Mouse (Mus musculus) megakaryocyte, embryonic 14.5 days (primary cell): ENCODE measurements around the gene Mgea5. TPM values are rescaled to one million over a fixed set of nuclear protein-coding genes. Genes with fewer than 3 reads are reported as not detected.

Experiments used
- H3K27me3 ChIP-seq: replicated peaks from 2 replicates; pipeline ENCODE3; 2012; ENCODE audit warnings: inconsistent platforms
- H3K36me3 ChIP-seq: replicated peaks from 2 replicates; pipeline ENCODE3; 2012; ENCODE audit warnings: low read length, inconsistent platforms, mixed read lengths
- H3K4me1 ChIP-seq: 2 replicates; pipeline ENCODE4 v1.6.1; 2012; ENCODE audit warnings: inconsistent platforms
- H3K4me3 ChIP-seq: replicated peaks from 2 replicates; pipeline ENCODE3; 2012; ENCODE audit warnings: moderate library complexity, mild to moderate bottlenecking, inconsistent platforms
- H3K9me3 ChIP-seq: 2 replicates; pipeline ENCODE4 v1.6.1; 2012; ENCODE audit warnings: inconsistent platforms
- FLI1 ChIP-seq: IDR thresholded peaks from 2 replicates; pipeline ENCODE4 v1.6.1; 2012; ENCODE audit warnings: low read length, inconsistent platforms, mixed read lengths
- GATA1 ChIP-seq: IDR thresholded peaks from 3 replicates; pipeline ENCODE4 v1.6.1; 2012; ENCODE audit warnings: mixed read lengths, low read length, inconsistent platforms, borderline replicate concordance
- polyA plus RNA-seq: library from polyadenylated mRNA; stranded (reverse); fragments of >175 nt; gene quantifications from 2 replicates; pipeline ENCODE4 v1.2.3, GENCODE M21; 2012; ENCODE audit warnings: low replicate concordance; ENCODE audit not compliant: insufficient read depth

The Mgea5 gene
- polyA plus RNA-seq, 1 experiment: 9.8 TPM

DNA sequence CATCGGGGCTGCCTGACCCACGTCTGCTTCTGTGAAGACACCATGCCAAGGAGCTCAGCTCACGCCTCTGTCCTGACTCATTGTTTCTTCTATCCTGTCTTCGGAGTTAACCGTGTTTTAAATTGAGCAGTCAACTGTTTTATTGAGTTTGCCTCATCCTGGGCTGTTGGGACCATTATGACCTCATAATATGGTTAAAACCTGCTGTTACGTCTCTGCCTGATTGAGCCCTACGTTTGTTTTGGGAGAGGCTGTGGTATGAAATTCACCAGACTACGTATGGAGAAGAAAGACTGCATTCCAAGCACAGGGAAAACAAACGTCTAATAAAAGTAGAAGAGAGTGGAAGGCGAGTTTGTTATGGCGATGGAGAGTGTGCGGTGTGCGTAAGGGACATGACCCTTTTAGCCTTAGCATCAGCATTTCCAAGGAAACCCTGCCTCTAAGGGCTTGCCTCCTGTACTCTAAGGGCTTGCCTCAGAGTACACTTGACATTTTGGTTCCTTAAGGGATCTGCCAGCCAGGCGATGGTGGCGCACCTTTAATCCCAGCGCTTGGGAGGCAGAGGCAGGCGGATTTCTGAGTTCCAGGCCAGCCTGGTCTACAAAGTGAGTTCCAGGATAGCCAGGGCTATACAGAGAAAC is 418 bp upstream of the Mgea5 start:
- Histone ChIP-seq H3K36me3 (peaks cover 26% of the 10 kb centered on the region), H3K9me3 (no peaks in the 10 kb centered on the region), H3K4me3 (peak overlapping the region; percentile 94), H3K4me1 (peaks cover 51% of the 10 kb centered on the region), H3K27me3 (no peaks in the 10 kb centered on the region)
- TF ChIP-seq GATA1: no peak
- TF ChIP-seq FLI1: no peak

DNA sequence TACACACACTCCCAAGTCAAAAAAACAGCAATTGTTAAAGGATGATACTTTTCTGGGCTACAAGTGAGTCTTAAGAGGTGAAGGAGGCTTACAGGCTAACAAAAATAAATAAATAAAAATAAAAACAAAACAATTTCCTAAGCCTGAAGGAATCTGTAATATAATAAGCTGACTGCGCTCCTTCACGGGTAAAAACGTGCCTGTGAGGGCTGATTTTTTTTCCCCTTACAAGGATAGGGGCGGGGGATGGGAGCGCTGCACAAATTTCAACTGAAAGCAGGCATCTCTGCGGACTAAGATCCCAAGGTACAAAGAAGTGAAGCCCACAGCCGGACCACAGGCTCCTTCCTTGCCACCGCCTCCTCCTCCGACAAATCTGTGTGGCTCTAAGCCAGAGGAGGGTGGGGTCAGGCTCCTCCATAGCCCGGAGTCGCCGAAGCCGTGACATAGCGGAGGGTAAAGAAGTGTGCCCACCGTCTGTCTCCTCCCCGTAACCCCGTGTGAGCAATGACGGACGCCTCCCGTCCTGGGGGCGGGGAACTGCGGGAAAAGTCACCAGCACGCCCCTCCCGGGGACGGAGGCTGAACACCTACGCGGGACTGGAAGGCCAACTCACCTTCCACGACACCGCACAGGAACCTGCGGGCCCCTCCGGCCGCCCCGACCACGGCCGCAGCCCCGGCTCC is 1.2 kb downstream of the Mgea5 start:
- H3K27me3 ChIP-seq: no peaks in the 10 kb centered on the region
- TF ChIP-seq GATA1: no peak
- no peak for TF ChIP-seq FLI1
- peaks cover 56% of the 10 kb centered on the region for H3K4me1 ChIP-seq
- no peaks in the 10 kb centered on the region for H3K9me3 ChIP-seq
- peak overlapping the region; percentile 94 for H3K4me3 ChIP-seq
- peaks cover 42% of the 10 kb centered on the region for H3K36me3 ChIP-seq

DNA sequence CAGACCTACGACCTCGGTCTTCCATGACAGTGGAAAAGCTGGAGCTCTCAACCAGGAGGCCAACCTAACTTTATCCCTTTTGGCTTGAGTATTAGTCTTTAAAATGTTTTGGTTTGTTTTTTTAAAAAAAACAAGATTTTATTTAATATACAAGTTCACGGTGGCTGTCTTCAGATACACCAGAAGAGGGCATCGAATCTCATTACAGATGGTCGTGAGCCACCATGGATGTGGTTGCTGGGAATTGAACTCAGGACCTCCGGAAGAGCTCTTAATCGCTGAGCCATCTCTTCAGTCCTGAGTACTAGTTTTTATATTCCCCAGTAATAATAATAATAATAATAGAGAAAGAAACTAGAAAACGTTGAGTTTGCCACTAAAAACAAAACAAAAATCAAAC is 2.0 kb downstream of the Mgea5 start:
- H3K36me3 ChIP-seq: peaks cover 50% of the 10 kb centered on the region
- peak overlapping the region; percentile 94 for H3K4me3 ChIP-seq

DNA sequence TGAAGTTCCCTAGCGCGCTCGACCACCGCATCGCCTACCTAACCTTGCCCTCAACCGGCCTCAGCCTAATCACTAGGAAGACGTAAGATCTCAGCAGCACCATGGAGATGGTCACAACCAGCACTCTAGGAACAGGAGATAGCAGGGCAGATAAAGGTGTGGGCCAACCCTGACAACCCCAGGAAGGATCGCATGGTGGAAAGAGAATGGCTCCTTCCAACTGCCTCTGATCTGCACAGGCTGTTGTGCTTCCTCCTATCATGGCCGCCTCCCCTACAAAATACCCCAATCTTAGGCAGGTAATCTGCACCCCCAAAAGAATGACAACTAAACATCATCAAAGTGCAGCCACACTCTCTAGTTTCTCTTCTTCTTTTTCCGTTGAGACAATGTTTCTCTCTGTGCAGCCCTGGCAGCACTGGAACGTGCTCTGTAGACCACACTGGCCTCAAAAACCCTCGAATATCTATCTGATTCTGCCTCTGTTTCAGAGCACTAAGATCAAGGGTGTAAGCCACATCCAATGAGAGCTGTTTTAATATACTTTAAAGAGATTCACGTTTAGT is 3.2 kb downstream of the Mgea5 start:
- Histone ChIP-seq H3K9me3 (no peaks in the 10 kb centered on the region), H3K27me3 (no peaks in the 10 kb centered on the region), H3K36me3 (peaks cover 62% of the 10 kb centered on the region), H3K4me3 (peak overlapping the region; percentile 94), H3K4me1 (peaks cover 46% of the 10 kb centered on the region)
- no peak for TF ChIP-seq GATA1
- no peak for TF ChIP-seq FLI1

More for the DNA sequence above, 2.0 kb downstream of the Mgea5 start:
- Histone ChIP-seq H3K9me3 (no peaks in the 10 kb centered on the region), H3K27me3 (no peaks in the 10 kb centered on the region), H3K4me1 (peaks cover 52% of the 10 kb centered on the region)
- no peak for TF ChIP-seq FLI1
- TF ChIP-seq GATA1: no peak

DNA sequence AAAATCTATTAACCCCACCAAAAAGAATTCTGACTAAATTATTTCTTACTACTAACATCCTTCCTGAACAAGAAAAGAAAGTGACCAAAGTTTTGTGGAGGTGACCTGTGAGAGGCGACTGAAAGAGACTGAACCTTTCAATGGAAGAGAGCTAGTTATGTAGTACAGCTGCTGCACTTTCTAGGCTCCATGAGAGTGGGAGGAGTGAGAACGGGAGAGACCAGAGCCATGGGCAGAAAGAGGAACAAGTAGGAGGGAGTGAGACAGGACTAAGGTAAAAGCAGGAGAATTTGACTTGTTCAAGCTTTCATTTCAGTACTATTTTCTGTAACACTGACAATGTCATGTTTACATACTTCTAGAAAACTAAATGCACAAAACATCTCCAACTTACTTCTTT is 8.2 kb downstream of the Mgea5 start:
- TF ChIP-seq FLI1: no peak
- TF ChIP-seq GATA1: no peak
- peaks cover 51% of the 10 kb centered on the region for H3K4me1 ChIP-seq
- H3K27me3 ChIP-seq: no peaks in the 10 kb centered on the region
- no peak overlapping the region for H3K4me3 ChIP-seq
- no peaks in the 10 kb centered on the region for H3K9me3 ChIP-seq
- peaks cover 98% of the 10 kb centered on the region for H3K36me3 ChIP-seq

DNA sequence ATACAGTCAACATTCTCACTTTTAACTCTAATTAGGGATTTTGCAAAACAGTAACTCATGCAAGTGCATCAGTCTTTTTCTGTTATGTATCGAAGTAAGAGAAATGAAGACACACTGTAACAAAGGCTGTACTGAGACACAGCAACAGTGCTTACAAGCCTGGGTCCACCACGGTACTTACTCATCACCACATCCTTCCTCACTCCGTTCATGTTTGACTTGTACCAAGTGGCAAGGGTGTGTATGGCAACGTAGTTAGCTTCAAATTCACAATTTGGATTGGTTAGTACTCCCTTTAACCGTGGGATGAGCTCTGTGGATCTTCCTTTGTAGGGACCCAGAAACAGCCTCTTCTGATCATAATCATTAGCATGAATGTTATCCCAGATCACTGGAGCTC is 12.1 kb downstream of the Mgea5 start:
- Histone ChIP-seq H3K36me3 (peaks cover 98% of the 10 kb centered on the region), H3K4me1 (peaks cover 34% of the 10 kb centered on the region), H3K4me3 (no peak overlapping the region), H3K27me3 (no peaks in the 10 kb centered on the region), H3K9me3 (no peaks in the 10 kb centered on the region)
- TF ChIP-seq GATA1 (no peak), FLI1 (no peak)

DNA sequence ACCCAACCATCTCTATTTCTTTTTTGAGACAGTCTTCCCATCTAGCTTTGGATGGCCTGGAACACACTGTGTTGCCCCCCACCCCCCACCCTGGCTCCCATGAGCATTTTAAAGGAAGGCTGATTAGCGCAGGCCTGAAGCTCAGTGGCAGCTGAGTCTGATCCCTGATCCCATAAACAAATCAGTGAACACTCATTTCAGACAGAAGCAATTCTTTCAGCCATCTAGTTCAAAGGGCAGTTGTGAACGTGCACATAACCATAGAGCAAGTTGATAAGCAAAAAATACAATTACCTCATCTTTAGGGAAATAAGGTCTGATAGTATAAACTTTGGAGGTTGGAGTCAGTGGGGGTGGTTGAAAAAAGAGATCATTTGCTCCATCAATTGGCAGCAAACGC is 22.8 kb downstream of the Mgea5 start:
- no peaks in the 10 kb centered on the region for H3K9me3 ChIP-seq
- TF ChIP-seq FLI1: no peak
- no peak for TF ChIP-seq GATA1
- H3K27me3 ChIP-seq: no peaks in the 10 kb centered on the region
- peaks cover 95% of the 10 kb centered on the region for H3K36me3 ChIP-seq
- no peak overlapping the region for H3K4me3 ChIP-seq
- 0 out of 2 replicates have a peak, but pooled peaks cover 4% of the 10 kb centered on the region for H3K4me1 ChIP-seq

DNA sequence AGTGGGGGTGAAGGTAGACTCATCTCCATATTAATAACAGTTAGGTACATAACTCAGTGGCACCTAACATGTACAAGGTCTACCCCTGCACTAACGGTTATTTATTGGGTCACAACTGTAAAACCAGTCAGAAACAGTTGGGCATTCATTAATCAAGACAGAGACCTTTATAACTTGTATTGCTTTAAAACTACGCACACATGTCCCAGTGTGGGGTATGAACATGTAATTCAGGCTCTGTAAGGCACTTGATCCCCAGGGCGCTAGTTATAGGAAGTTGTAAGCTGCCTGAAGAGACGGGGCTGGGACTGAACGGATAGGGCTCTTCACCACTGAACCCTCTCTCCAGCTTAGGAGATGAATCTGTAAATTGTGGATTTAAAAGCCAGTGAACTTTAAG is 25.0 kb downstream of the Mgea5 start:
- H3K27me3 ChIP-seq: no peaks in the 10 kb centered on the region
- H3K36me3 ChIP-seq: peaks cover 95% of the 10 kb centered on the region
- no peak overlapping the region for H3K4me3 ChIP-seq
- peaks cover 15% of the 10 kb centered on the region for H3K4me1 ChIP-seq
- H3K9me3 ChIP-seq: no peaks in the 10 kb centered on the region
- TF ChIP-seq FLI1: no peak
- TF ChIP-seq GATA1: no peak

DNA sequence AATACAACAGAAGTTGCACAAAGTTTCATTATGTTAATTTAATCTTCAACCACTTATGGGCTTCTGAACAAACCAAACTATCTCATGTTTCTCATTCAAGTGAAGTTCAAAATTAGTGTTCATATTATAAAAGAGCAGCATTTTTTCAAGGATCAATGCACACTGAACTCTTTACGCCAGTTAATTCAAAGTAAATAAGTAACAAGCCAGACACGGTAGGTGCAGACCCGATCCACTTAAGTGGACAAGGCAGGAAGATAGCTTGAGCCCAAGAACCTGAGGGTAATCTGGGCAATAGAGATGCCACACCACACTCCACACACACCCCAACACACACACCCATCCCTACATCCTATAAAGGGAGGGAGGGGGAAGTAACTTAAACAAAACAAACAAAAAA is 30.1 kb downstream of the Mgea5 start:
- Histone ChIP-seq H3K36me3 (peaks cover 82% of the 10 kb centered on the region), H3K9me3 (no peaks in the 10 kb centered on the region), H3K4me1 (peaks cover 45% of the 10 kb centered on the region), H3K27me3 (no peaks in the 10 kb centered on the region), H3K4me3 (no peak overlapping the region)
- TF ChIP-seq FLI1 (no peak), GATA1 (no peak)

DNA sequence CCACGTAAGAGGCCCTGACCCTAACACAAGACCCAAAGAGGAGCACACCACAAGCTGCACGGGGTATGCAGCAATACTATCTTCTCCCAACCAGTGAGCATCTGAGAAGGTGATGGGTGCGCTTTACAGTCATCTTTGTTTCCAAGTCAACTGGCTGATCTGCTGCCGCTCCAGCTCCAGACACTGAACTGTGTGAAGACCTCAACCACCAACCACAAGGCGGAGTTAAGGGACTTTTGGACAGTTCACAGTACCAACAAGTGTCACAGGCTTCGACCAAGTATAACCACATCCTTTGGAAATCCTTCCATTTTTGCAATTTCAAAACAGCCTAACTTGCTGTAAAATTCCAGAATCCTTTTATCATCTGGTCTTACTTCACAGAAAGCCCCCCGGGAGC is 31.8 kb downstream of the Mgea5 start:
- peaks cover 57% of the 10 kb centered on the region for H3K4me1 ChIP-seq
- TF ChIP-seq GATA1 (no peak), FLI1 (no peak)
- peak overlapping the region; percentile 10 for H3K4me3 ChIP-seq
- no peaks in the 10 kb centered on the region for H3K27me3 ChIP-seq
- peaks cover 77% of the 10 kb centered on the region for H3K36me3 ChIP-seq
- H3K9me3 ChIP-seq: no peaks in the 10 kb centered on the region
